In genomic region chr10:61696560-61696823, GRCm38 (mm10) we compare ENCODE assay signal across 8 mouse cellular contexts. TPM values are rescaled to one million over a fixed set of nuclear protein-coding genes. Genes with fewer than 3 reads are reported as not detected.
A peak's percentile ranks its signal among the peaks of the same experiment; 100 is the strongest.
DNase-seq lines count a peak whose midpoint lies in the region; ATAC-seq and TF ChIP-seq lines count a peak whose summit lies in the region.

No protein-coding gene starts in this region.

- H3K9ac ChIP-seq in embryonic facial prominence, embryonic 11.5 days (replicated peaks; ENCODE audit: low read length), result peak overlapping the region; percentile 74
- peak overlapping the region; percentile 73 for H3K9ac ChIP-seq in intestine, embryonic 14.5 days (ENCODE audit: low read length)
- peak overlapping the region; percentile 81 for H3K9ac ChIP-seq in midbrain, embryonic 16.5 days (ENCODE audit: low read depth, low read length)

- no peak for TF ChIP-seq CTCF in layer of hippocampus, adult 2 months (conservative IDR thresholded peaks at IDR 0.05)

- no peak for DNase-seq in layer of hippocampus, adult 2 months (ENCODE audit: low spot score in 2 of 2)
- DNase-seq in layer of hippocampus, adult 11-12 months (ENCODE audit: low spot score), result no peak
- no peak for DNase-seq in embryonic facial prominence, embryonic 11.5 days (ENCODE audit: low spot score)
- DNase-seq in intestine, embryonic 14.5 days (ENCODE audit: low spot score), result no peak
- DNase-seq in adrenal gland, adult 8-10 months, result no peak
- no peak for DNase-seq in right cerebral cortex, postnatal 4 days

- no peaks in the 10 kb centered on the region for H3K27me3 ChIP-seq in embryonic facial prominence, embryonic 11.5 days (ENCODE audit: control insufficient read depth, insufficient read depth, low read length)
- H3K27me3 ChIP-seq in intestine, embryonic 14.5 days (replicated peaks; ENCODE audit: control insufficient read depth, insufficient read depth, low read length), result no peaks in the 10 kb centered on the region
- H3K27me3 ChIP-seq in midbrain, embryonic 16.5 days (ENCODE audit: control insufficient read depth, insufficient read depth, low read depth, low read length), result no peaks in the 10 kb centered on the region

- WGBS in embryonic facial prominence, embryonic 11.5 days, result 16% methylated on average over 17 of the region's 19 CpGs
- 10% methylated on average over 11 of the region's 19 CpGs for WGBS in intestine, embryonic 14.5 days
- 9% methylated on average over 19 of the region's 19 CpGs for WGBS in midbrain, embryonic 16.5 days

- no peak for ATAC-seq in embryonic facial prominence, embryonic 11.5 days (replicated peaks; ENCODE audit: insufficient number of reproducible peaks, low FRiP score, low TSS enrichment, low read depth)
- ATAC-seq in intestine, embryonic 14.5 days (replicated peaks; ENCODE audit: low FRiP score, low TSS enrichment, low read depth), result no peak
- no peak for ATAC-seq in midbrain, embryonic 16.5 days
- no peak for ATAC-seq in CD4-positive, CD25-positive, alpha-beta regulatory T cell, adult 4 months

- no peaks in the 10 kb centered on the region; the same call in 1 of the 2 replicates for H3K36me3 ChIP-seq in embryonic facial prominence, embryonic 11.5 days (replicated peaks; ENCODE audit: control insufficient read depth, insufficient read depth, low read depth, low read length)
- H3K36me3 ChIP-seq in intestine, embryonic 14.5 days (ENCODE audit: control insufficient read depth, insufficient read depth, low read length), result peaks cover 33% of the 10 kb centered on the region
- peaks cover 13% of the 10 kb centered on the region for H3K36me3 ChIP-seq in midbrain, embryonic 16.5 days (ENCODE audit: control insufficient read depth, insufficient read depth, low read length)

- peak overlapping the region; percentile 70 for H3K4me3 ChIP-seq in layer of hippocampus, adult 2 months
- H3K4me3 ChIP-seq in embryonic facial prominence, embryonic 11.5 days (ENCODE audit: low read depth, low read length), result peak overlapping the region; percentile 87
- H3K4me3 ChIP-seq in intestine, embryonic 14.5 days (ENCODE audit: low read depth, low read length), result peak overlapping the region; percentile 96
- peak overlapping the region; percentile 95 for H3K4me3 ChIP-seq in midbrain, embryonic 16.5 days (ENCODE audit: low read depth, low read length)

- H3K27ac ChIP-seq in layer of hippocampus, adult 2 months, result peak overlapping the region; percentile 87; the same call in 1 of the 2 replicates
- H3K27ac ChIP-seq in embryonic facial prominence, embryonic 11.5 days (replicated peaks; ENCODE audit: low read depth, low read length), result no peak overlapping the region
- H3K27ac ChIP-seq in intestine, embryonic 14.5 days (ENCODE audit: low read depth), result no peak overlapping the region
- no peak overlapping the region for H3K27ac ChIP-seq in midbrain, embryonic 16.5 days (ENCODE audit: low read length)

- no peaks in the 10 kb centered on the region for H3K9me3 ChIP-seq in embryonic facial prominence, embryonic 11.5 days (replicated peaks; ENCODE audit: control insufficient read depth, low read length)
- H3K9me3 ChIP-seq in intestine, embryonic 14.5 days (ENCODE audit: control insufficient read depth, low read length), result no peaks in the 10 kb centered on the region
- H3K9me3 ChIP-seq in midbrain, embryonic 16.5 days (replicated peaks; ENCODE audit: control insufficient read depth, low read length, poor library complexity, severe bottlenecking), result no peaks in the 10 kb centered on the region

- H3K4me2 ChIP-seq in embryonic facial prominence, embryonic 11.5 days (ENCODE audit: low read depth, low read length), result peak overlapping the region; percentile 97
- peak overlapping the region; percentile 100 for H3K4me2 ChIP-seq in intestine, embryonic 14.5 days (ENCODE audit: low read length)
- peak overlapping the region; percentile 100 for H3K4me2 ChIP-seq in midbrain, embryonic 16.5 days (ENCODE audit: low read length)

- H3K4me1 ChIP-seq in embryonic facial prominence, embryonic 11.5 days (ENCODE audit: control insufficient read depth, insufficient read depth, low read length), result peaks cover 4% of the 10 kb centered on the region; the same call in 1 of the 2 replicates
- peaks cover 13% of the 10 kb centered on the region for H3K4me1 ChIP-seq in intestine, embryonic 14.5 days (replicated peaks; ENCODE audit: control insufficient read depth, insufficient read depth, low read length)
- peaks cover 22% of the 10 kb centered on the region for H3K4me1 ChIP-seq in midbrain, embryonic 16.5 days (ENCODE audit: control insufficient read depth, insufficient read depth, low read length)

RNA-seq across cellular contexts. Expression of gene Tysnd1, which starts 1.2 kb away (rescaled TPM):
- 10 to 100 TPM; 23.3 to 23.8 TPM for total RNA-seq in layer of hippocampus, adult 2 months (2021)
- 30.7 and 36.6 TPM in 2 replicates for polyA plus RNA-seq in embryonic facial prominence, embryonic 11.5 days (2014; fragmentation: Nextera tagmentation; extraction: Ambion mirVana)
- 32.8 and 40.6 TPM in 2 replicates for polyA plus RNA-seq in intestine, embryonic 14.5 days (2014; fragmentation: Nextera tagmentation; extraction: Ambion mirVana)
- 21.4 and 21.9 TPM in 2 replicates for polyA plus RNA-seq in midbrain, embryonic 16.5 days (2015; fragmentation: Nextera tagmentation; extraction: Ambion mirVana)
- total RNA-seq in adrenal gland, adult 8-10 months (2022), result 100 to 1,000 TPM in 2 of 4 experiments, 10 to 100 TPM in 2; 58.1 to 133 (median 96.3) TPM
- polyA plus RNA-seq in CD4-positive, CD25-positive, alpha-beta regulatory T cell, adult 4 months (2017; shearing (Covaris generic)), result 1 to 10 TPM; 1.9 to 4.0 TPM

RNA-seq across cellular contexts. Expression of gene Sar1a, which starts 16.4 kb away (rescaled TPM):
- 100 to 1,000 TPM; 117 to 124 TPM for total RNA-seq in layer of hippocampus, adult 2 months (2021)
- 273 and 274 TPM in 2 replicates for polyA plus RNA-seq in embryonic facial prominence, embryonic 11.5 days (2014; fragmentation: Nextera tagmentation; extraction: Ambion mirVana)
- 209 and 237 TPM in 2 replicates for polyA plus RNA-seq in intestine, embryonic 14.5 days (2014; fragmentation: Nextera tagmentation; extraction: Ambion mirVana)
- polyA plus RNA-seq in midbrain, embryonic 16.5 days (2015; fragmentation: Nextera tagmentation; extraction: Ambion mirVana), result 197 and 202 TPM in 2 replicates
- 100 to 1,000 TPM; 192 to 224 (median 209) TPM for total RNA-seq in adrenal gland, adult 8-10 months (2022)
- 10 to 100 TPM; 88.4 to 94.6 TPM for polyA plus RNA-seq in CD4-positive, CD25-positive, alpha-beta regulatory T cell, adult 4 months (2017; shearing (Covaris generic))

RNA-seq across cellular contexts. Expression of gene Aifm2, which starts 18.6 kb away (rescaled TPM):
- 1 to 10 TPM; 7.1 to 7.8 TPM for total RNA-seq in layer of hippocampus, adult 2 months (2021)
- 8.2 and 8.6 TPM in 2 replicates for polyA plus RNA-seq in embryonic facial prominence, embryonic 11.5 days (2014; fragmentation: Nextera tagmentation; extraction: Ambion mirVana)
- polyA plus RNA-seq in intestine, embryonic 14.5 days (2014; fragmentation: Nextera tagmentation; extraction: Ambion mirVana), result 19.1 and 19.6 TPM in 2 replicates
- polyA plus RNA-seq in midbrain, embryonic 16.5 days (2015; fragmentation: Nextera tagmentation; extraction: Ambion mirVana), result 13.2 and 13.9 TPM in 2 replicates
- 100 to 1,000 TPM; 185 to 376 (median 281) TPM for total RNA-seq in adrenal gland, adult 8-10 months (2022)
- 1 to 10 TPM; 1.9 to 5.0 TPM for polyA plus RNA-seq in CD4-positive, CD25-positive, alpha-beta regulatory T cell, adult 4 months (2017; shearing (Covaris generic))

RNA-seq across cellular contexts. Expression of gene Ppa1, which starts 48.1 kb away (rescaled TPM):
- total RNA-seq in layer of hippocampus, adult 2 months (2021), result 10 to 100 TPM; 96.5 to 98.5 TPM
- polyA plus RNA-seq in embryonic facial prominence, embryonic 11.5 days (2014; fragmentation: Nextera tagmentation; extraction: Ambion mirVana), result 312 and 320 TPM in 2 replicates
- polyA plus RNA-seq in intestine, embryonic 14.5 days (2014; fragmentation: Nextera tagmentation; extraction: Ambion mirVana), result 226 and 229 TPM in 2 replicates
- polyA plus RNA-seq in midbrain, embryonic 16.5 days (2015; fragmentation: Nextera tagmentation; extraction: Ambion mirVana), result 214 and 221 TPM in 2 replicates
- total RNA-seq in adrenal gland, adult 8-10 months (2022), result 100 to 1,000 TPM in 2 of 4 experiments, 10 to 100 TPM in 2; 70.0 to 114 (median 96.9) TPM
- 10 to 100 TPM; 64.5 to 77.4 TPM for polyA plus RNA-seq in CD4-positive, CD25-positive, alpha-beta regulatory T cell, adult 4 months (2017; shearing (Covaris generic))
